Mouse (Mus musculus): ENCODE measurements at regions not wholly inside any gene's neighbourhood (a gene's known extent, or its start where the extent isn't known, plus 50 kb on each side); places are given as distances from the start of the nearest gene placed in this dataset.
A peak's percentile ranks its signal among the peaks of the same experiment; 100 is the strongest.

- DNase-seq (ENCODE audit: low read depth, low spot score) = peak; percentile 51
Observed at GRCm38 (mm10) chrX:126465838-126466237, 349.8 kb downstream of the 4932411N23Rik start.

Measured in 3T3-L1 (cell line).